Mouse (Mus musculus) MEL (cell line): Measurements from ENCODE around the gene Nlrc4. TPM values are rescaled to one million over a fixed set of nuclear protein-coding genes. Genes with fewer than 3 reads are reported as not detected.

Experiments
- DNase-seq: peaks from one replicate; pipeline ENCODE4 v3.0.0; 2011; ENCODE audit warnings: low read depth, low spot score
- H3K27ac ChIP-seq: 2 replicates; pipeline ENCODE4 v1.5.1; 2012; ENCODE audit warnings: low read depth, mild to moderate bottlenecking, control low read depth, low read length, moderate library complexity; ENCODE audit not compliant: control insufficient read depth
- H3K27me3 ChIP-seq, 2 experiments: fragments of 150-350 bp in 1 of 2; sonication (generic) in 1 of 2; 2 replicates each; pipeline ENCODE4 v1.6.1; 2012; ENCODE audit warnings: low read length in 2 of 2, mild to moderate bottlenecking in 2 of 2, improper control_type of control experiment in 1 of 2, moderate library complexity in 1 of 2; ENCODE audit not compliant: insufficient read depth in 2 of 2, control insufficient read depth in 1 of 2
- H3K36me3 ChIP-seq, 2 experiments: 2 replicates each; pipeline ENCODE4 v1.6.1; 2012 to 2014; ENCODE audit warnings: low read length in 2 of 2, improper control_type of control experiment in 1 of 2, inconsistent platforms in 1 of 2, mild to moderate bottlenecking in 1 of 2; ENCODE audit not compliant: insufficient read depth in 2 of 2, control insufficient read depth in 1 of 2
- H3K4me1 ChIP-seq, 2 experiments: fragments of 150-350 bp in 1 of 2; sonication (generic) in 1 of 2; 2 replicates each; pipeline ENCODE4 v1.6.1; 2012; ENCODE audit warnings: low read length in 2 of 2, improper control_type of control experiment in 1 of 2, mild to moderate bottlenecking in 1 of 2; ENCODE audit not compliant: insufficient read depth in 2 of 2, control insufficient read depth in 1 of 2
- H3K4me3 ChIP-seq, 2 experiments: fragments of 150-350 bp in 1 of 2; sonication (generic) in 1 of 2; 2 replicates each; pipeline ENCODE4 v1.5.1; 2012; ENCODE audit warnings: low read depth in 2 of 2, low read length in 2 of 2, mild to moderate bottlenecking in 2 of 2, moderate library complexity in 2 of 2, control low read depth in 1 of 2, improper control_type of control experiment in 1 of 2; ENCODE audit not compliant: control insufficient read depth in 1 of 2, insufficient read depth in 1 of 2
- H3K79me2 ChIP-seq: 2 replicates; pipeline ENCODE4 v1.6.1; 2012; ENCODE audit warnings: mild to moderate bottlenecking, low read length, moderate library complexity; ENCODE audit not compliant: control insufficient read depth, poor library complexity, insufficient read depth
- H3K9ac ChIP-seq: 2 replicates; pipeline ENCODE4 v1.6.1; 2012; ENCODE audit warnings: low read depth, mild to moderate bottlenecking, control low read depth, low read length, moderate library complexity; ENCODE audit not compliant: control insufficient read depth, poor library complexity, severe bottlenecking
- H3K9me3 ChIP-seq: fragments of 150-350 bp; sonication (generic); replicated peaks from 2 replicates; pipeline ENCODE4 v1.6.1; 2012; ENCODE audit warnings: mild to moderate bottlenecking, low read length, improper control_type of control experiment, moderate library complexity; ENCODE audit not compliant: insufficient read depth
- CHD1 ChIP-seq: IDR thresholded peaks from 2 replicates; pipeline ENCODE4 v1.6.1; 2012; ENCODE audit warnings: low read depth, mild to moderate bottlenecking, inconsistent platforms, low read length, improper control_type of control experiment
- CTCF ChIP-seq, 3 experiments: IDR thresholded peaks in 2 of 3; conservative IDR thresholded peaks in 1 of 3; 2 replicates each; pipeline ENCODE4 v1.5.1; 2011 to 2012; ENCODE audit warnings: low read length in 3 of 3, low read depth in 2 of 3, mild to moderate bottlenecking in 2 of 3, improper control_type of control experiment in 1 of 3, inconsistent platforms in 1 of 3, mixed read lengths in 1 of 3, moderate library complexity in 1 of 3; ENCODE audit not compliant: control insufficient read depth in 1 of 3, insufficient read depth in 1 of 3, poor library complexity in 1 of 3, severe bottlenecking in 1 of 3
- EP300 ChIP-seq, 2 experiments: IDR thresholded peaks; 2 replicates each; pipeline ENCODE4 v1.6.1; 2011; ENCODE audit warnings: improper control_type of control experiment in 2 of 2, low read length in 2 of 2, low read depth in 1 of 2, mild to moderate bottlenecking in 1 of 2
- JUND ChIP-seq: IDR thresholded peaks from 2 replicates; pipeline ENCODE4 v1.6.1; 2011; ENCODE audit warnings: low read depth, mild to moderate bottlenecking, improper control_type of control experiment, low read length
- MAX ChIP-seq: IDR thresholded peaks from 2 replicates; pipeline ENCODE4 v1.6.1; 2011; ENCODE audit warnings: low read length, improper control_type of control experiment
- MXI1 ChIP-seq: IDR thresholded peaks from 2 replicates; pipeline ENCODE4 v1.6.1; 2011; ENCODE audit warnings: mild to moderate bottlenecking, low read depth, low read length, improper control_type of control experiment
- MYC ChIP-seq: IDR thresholded peaks from 2 replicates; pipeline ENCODE4 v1.6.1; 2011; ENCODE audit warnings: low read depth, mild to moderate bottlenecking, low read length, improper control_type of control experiment, moderate library complexity
- NELFE ChIP-seq: IDR thresholded peaks from 2 replicates; pipeline ENCODE4 v1.6.1; 2011; ENCODE audit warnings: low read depth, low read length, improper control_type of control experiment
- NRF1 ChIP-seq: IDR thresholded peaks from 2 replicates; pipeline ENCODE4 v1.6.1; 2014; ENCODE audit warnings: low read depth, mild to moderate bottlenecking, inconsistent platforms, low read length, improper control_type of control experiment, moderate library complexity; ENCODE audit not compliant: poor library complexity, insufficient read depth, severe bottlenecking
- RAD21 ChIP-seq: IDR thresholded peaks from 2 replicates; pipeline ENCODE4 v1.6.1; 2011; ENCODE audit warnings: mild to moderate bottlenecking, low read depth, low read length, improper control_type of control experiment
- SMC3 ChIP-seq: IDR thresholded peaks from 2 replicates; pipeline ENCODE4 v1.6.1; 2011; ENCODE audit warnings: low read depth, low read length, improper control_type of control experiment
- TAL1 ChIP-seq: IDR thresholded peaks from 2 replicates; pipeline ENCODE4 v1.6.1; 2012; ENCODE audit warnings: mild to moderate bottlenecking, inconsistent platforms, low read length, moderate library complexity, mixed read lengths
- TBP ChIP-seq: IDR thresholded peaks from 2 replicates; pipeline ENCODE4 v1.8.0; 2011; ENCODE audit warnings: low read depth, low read length, improper control_type of control experiment
- TCF12 ChIP-seq: IDR thresholded peaks from 2 replicates; pipeline ENCODE4 v1.6.1; 2014; ENCODE audit warnings: low read depth, mild to moderate bottlenecking, inconsistent platforms, low read length, improper control_type of control experiment, moderate library complexity
- UBTF ChIP-seq: IDR thresholded peaks from 2 replicates; pipeline ENCODE4 v1.6.1; 2012; ENCODE audit warnings: low read depth, mild to moderate bottlenecking, inconsistent platforms, low read length, improper control_type of control experiment, moderate library complexity, borderline replicate concordance; ENCODE audit not compliant: insufficient read depth
- USF1 ChIP-seq: IDR thresholded peaks from 2 replicates; pipeline ENCODE4 v1.6.1; 2014; ENCODE audit warnings: low read depth, mild to moderate bottlenecking, inconsistent platforms, low read length, improper control_type of control experiment, moderate library complexity
- ZC3H11A ChIP-seq: IDR thresholded peaks from 2 replicates; pipeline ENCODE4 v1.6.1; 2012; ENCODE audit warnings: low read depth, mild to moderate bottlenecking, inconsistent platforms, low read length, improper control_type of control experiment
- ZKSCAN1 ChIP-seq: IDR thresholded peaks from 2 replicates; pipeline ENCODE4 v1.6.1; 2012; ENCODE audit warnings: low read depth, mild to moderate bottlenecking, inconsistent platforms, low read length, improper control_type of control experiment, moderate library complexity
- ZMIZ1 ChIP-seq: IDR thresholded peaks from 2 replicates; pipeline ENCODE4 v1.6.1; 2012; ENCODE audit warnings: low read depth, mild to moderate bottlenecking, inconsistent platforms, low read length, improper control_type of control experiment, moderate library complexity
- ZNF384 ChIP-seq: IDR thresholded peaks from 2 replicates; pipeline ENCODE4 v1.6.1; 2012; ENCODE audit warnings: low read depth, mild to moderate bottlenecking, inconsistent platforms, low read length, improper control_type of control experiment
- polyA plus RNA-seq, 2 experiments: library from polyadenylated mRNA; stranded (reverse) in 1 of 2; unstranded in 1 of 2; fragments of >175 nt in 1 of 2; fragments of >200 nt in 1 of 2; gene quantifications; 2 replicates each; pipeline versions ENCODE4 v1.2.1 to v1.2.4; 2012; ENCODE audit warnings: low replicate concordance in 2 of 2, low read depth in 1 of 2; ENCODE audit not compliant: insufficient read length in 2 of 2, insufficient read depth in 1 of 2, missing spikeins in 1 of 2
- total RNA-seq: library from RNA; depleted of rRNA; stranded (reverse); fragments of 300-350 nt; gene quantifications from 2 replicates; pipeline ENCODE4 v1.2.3, GENCODE M21; 2012

Nlrc4 gene
- total and polyA plus RNA-seq, 3 experiments = 0.04 to 0.47 TPM; not detected in 1

DNA sequence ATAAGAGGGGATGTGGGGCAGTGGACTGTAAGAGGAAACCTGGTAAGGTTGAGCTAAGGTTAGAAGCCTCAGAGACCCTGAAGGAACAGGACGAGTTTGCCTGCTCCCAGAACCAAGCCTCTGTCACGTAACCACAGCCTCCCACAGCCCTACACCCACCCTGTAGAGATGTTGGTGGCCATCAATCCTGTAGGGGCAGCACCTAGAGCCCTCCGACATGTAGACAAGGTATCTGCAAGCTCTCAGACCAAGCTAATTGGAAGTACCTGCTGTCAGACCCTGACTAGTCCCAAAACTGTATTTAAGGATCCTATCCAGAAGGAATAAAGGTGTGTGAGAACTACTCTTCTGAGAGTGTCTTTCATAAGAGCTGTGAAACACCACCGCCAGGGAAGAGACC lies 3.5 kb downstream of the Nlrc4 start:
- Histone ChIP-seq H3K4me1 (peaks cover 0 to 14% of the 10 kb centered on the region in 2 experiments; a peak in 2 of 4 replicates), H3K36me3 (peaks cover 0 to 10% of the 10 kb centered on the region in 2 experiments; a peak in 2 of 4 replicates), H3K9ac (no peak overlapping the region), H3K79me2 (no peaks in the 10 kb centered on the region), H3K4me3 (no peak overlapping the region), H3K9me3 (no peaks in the 10 kb centered on the region), H3K27me3 (no peaks in the 10 kb centered on the region)
- DNase-seq = no peak
- TF ChIP-seq USF1 (no peak), CHD1 (no peak), MYC (no peak), ZNF384 (no peak), NELFE (no peak), UBTF (no peak), ZC3H11A (no peak), ZKSCAN1 (no peak), TCF12 (no peak), MAX (no peak)
- TF ChIP-seq, all 39 proteins: peak for 0
- no peak overlapping the region for H3K27ac ChIP-seq

- no peak overlapping the region for H3K27ac ChIP-seq
- H3K9me3 ChIP-seq = no peaks in the 10 kb centered on the region
- peak; percentile 20 for DNase-seq
- H3K4me1 ChIP-seq = peaks cover 0 to 14% of the 10 kb centered on the region in 2 experiments; a peak in 2 of 4 replicates
- no peak overlapping the region for H3K4me3 ChIP-seq
- no peak overlapping the region for H3K9ac ChIP-seq
- TF ChIP-seq CTCF (IDR thresholded peaks at IDR 0.05 in 2 of 3, conservative IDR thresholded peaks at IDR 0.05 in 1 of 3; ENCODE audit: control insufficient read depth in 1 of 3, insufficient read depth in 1 of 3, low read depth in 2 of 3, low read length in 3 of 3, poor library complexity in 1 of 3, severe bottlenecking in 1 of 3) (no peak), USF1 (no peak), ZNF384 (peak; percentile 85), TBP (no peak), EP300 (IDR thresholded peaks at IDR 0.05; ENCODE audit: low read depth in 1 of 2, low read length in 2 of 2) (peak; percentile 17 to 21; a peak in 2 of 4 replicates), CHD1 (no peak)
- TF ChIP-seq, all 39 proteins: peak for 2
- no peaks in the 10 kb centered on the region for H3K27me3 ChIP-seq
- H3K36me3 ChIP-seq = peaks cover 0 to 10% of the 10 kb centered on the region in 2 experiments; a peak in 2 of 4 replicates
- H3K79me2 ChIP-seq = no peaks in the 10 kb centered on the region
These were observed 4.3 kb downstream of the Nlrc4 start for GRCm38 (mm10) chr17:74454660-74455059.

DNA sequence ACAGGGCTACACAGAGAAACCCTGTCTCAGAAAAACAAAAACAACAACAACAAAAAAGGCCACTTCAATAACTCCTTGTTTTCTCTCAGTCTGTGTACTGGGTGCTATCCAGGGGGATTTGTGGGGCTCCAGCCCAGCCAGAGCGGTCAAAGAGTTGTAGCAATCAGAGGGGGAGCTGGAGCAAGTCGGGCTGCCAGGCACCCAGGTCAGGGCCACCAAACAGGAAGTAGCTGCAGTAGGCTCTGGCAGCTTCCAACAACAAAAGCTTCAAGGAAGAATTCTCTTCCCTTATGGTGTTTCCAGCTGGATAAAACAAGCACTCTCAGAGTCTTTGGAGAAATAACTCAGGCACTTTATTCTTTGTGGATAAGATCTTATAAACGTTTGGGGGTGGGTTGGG lies 5.0 kb downstream of the Nlrc4 start:
- peaks cover 0 to 8% of the 10 kb centered on the region in 2 experiments; a peak in 2 of 4 replicates for H3K36me3 ChIP-seq
- H3K4me3 ChIP-seq = no peak overlapping the region
- no peak overlapping the region for H3K27ac ChIP-seq
- no peak for DNase-seq
- TF ChIP-seq TAL1 (no peak), NRF1 (no peak), USF1 (no peak), ZC3H11A (no peak), UBTF (no peak), MXI1 (no peak), ZNF384 (no peak), ZMIZ1 (no peak), RAD21 (no peak), ZKSCAN1 (no peak), SMC3 (no peak), JUND (no peak)
- peaks cover 0 to 12% of the 10 kb centered on the region in 2 experiments; a peak in 2 of 4 replicates for H3K4me1 ChIP-seq
- H3K9ac ChIP-seq = no peak overlapping the region
- H3K27me3 ChIP-seq = no peaks in the 10 kb centered on the region
- H3K9me3 ChIP-seq = no peaks in the 10 kb centered on the region
- H3K79me2 ChIP-seq = no peaks in the 10 kb centered on the region
